Mouse (Mus musculus) stomach, embryonic 16.5 days (tissue): ENCODE data around the gene L1cam. TPM values are rescaled to one million over a fixed set of nuclear protein-coding genes. Genes with fewer than 3 reads are reported as not detected.

Experiments used
- ATAC-seq: fragments of 200-750 bp; cut with Nextera tagmentation; 2 replicates; pipeline ENCODE4 v1.8.0; 2017; ENCODE audit warnings: moderate number of reproducible peaks, moderate TSS enrichment; ENCODE audit not compliant: insufficient read depth, low FRiP score
- H3K27ac ChIP-seq: fragments of 300-500 bp; sonication (generic); 2 replicates; pipeline ENCODE4 v1.5.1; 2014; ENCODE audit warnings: low read length
- H3K27me3 ChIP-seq: fragments of 300-500 bp; sonication (generic); 2 replicates; pipeline ENCODE4 v1.6.1; 2014; ENCODE audit warnings: low read length, control low read depth, mixed read lengths; ENCODE audit not compliant: control insufficient read depth, insufficient read depth
- H3K36me3 ChIP-seq: fragments of 300-500 bp; sonication (generic); 2 replicates; pipeline ENCODE4 v1.6.1; 2014; ENCODE audit warnings: low read length; ENCODE audit not compliant: control insufficient read depth, insufficient read depth
- H3K4me1 ChIP-seq: fragments of 300-500 bp; sonication (generic); 2 replicates; pipeline ENCODE4 v1.6.1; 2014; ENCODE audit warnings: low read length, control low read depth, mixed read lengths; ENCODE audit not compliant: control insufficient read depth, insufficient read depth
- H3K4me2 ChIP-seq: fragments of 300-500 bp; sonication (generic); 2 replicates; pipeline ENCODE4 v1.6.1; 2014; ENCODE audit warnings: low read depth, low read length, mixed read lengths
- H3K4me3 ChIP-seq: fragments of 300-500 bp; sonication (generic); replicated peaks from 2 replicates; pipeline ENCODE4 v1.5.1; 2014; ENCODE audit warnings: mild to moderate bottlenecking, low read length
- H3K9ac ChIP-seq: fragments of 300-500 bp; sonication (generic); 2 replicates; pipeline ENCODE4 v1.6.1; 2014; ENCODE audit warnings: low read length
- H3K9me3 ChIP-seq: fragments of 300-500 bp; sonication (generic); replicated peaks from 2 replicates; pipeline ENCODE4 v1.6.1; 2016; ENCODE audit warnings: low read length, control low read depth; ENCODE audit not compliant: control insufficient read depth
- WGBS: fragments of 180-500 bp; shearing (Covaris S2); extraction: QIAGEN DNeasy Blood & Tissue Kit; methylation state at CpG from one replicate; pipeline ENCODE4 v1.1.7; 2014; 5-methylcytosine and 5-hydroxymethylcytosine counted together
- polyA plus RNA-seq: library from polyadenylated mRNA; unstranded; fragments of >200 nt; fragmentation: Nextera tagmentation; extraction: Ambion mirVana; gene quantifications from 2 replicates; pipeline ENCODE4 v1.2.1, GENCODE M21; 2015

Gene L1cam
- polyA plus RNA-seq, 1 experiment from 2014 or later, result 9.8 TPM

DNA sequence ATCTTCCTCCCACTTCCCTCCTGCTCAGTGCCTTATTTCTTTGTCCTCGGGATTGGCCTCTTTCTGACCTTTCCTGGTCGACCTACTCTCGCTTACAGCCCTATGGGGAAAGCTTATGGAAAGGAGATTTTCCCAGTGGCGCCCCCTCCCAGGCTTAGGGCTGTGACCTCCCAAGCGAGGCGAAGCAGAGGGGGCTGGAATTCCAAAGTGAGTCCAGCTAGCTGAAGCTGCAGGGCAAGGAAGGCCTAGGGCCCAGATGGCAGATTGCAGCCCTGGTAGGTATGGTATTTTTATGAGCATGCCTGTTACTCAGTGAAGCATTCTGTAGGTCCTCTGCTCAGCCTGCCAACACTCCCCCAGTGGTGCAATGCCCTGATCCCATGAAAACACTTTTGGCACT lies 14.4 kb downstream of the L1cam start:
- no peak overlapping the region for H3K4me3 ChIP-seq

DNA sequence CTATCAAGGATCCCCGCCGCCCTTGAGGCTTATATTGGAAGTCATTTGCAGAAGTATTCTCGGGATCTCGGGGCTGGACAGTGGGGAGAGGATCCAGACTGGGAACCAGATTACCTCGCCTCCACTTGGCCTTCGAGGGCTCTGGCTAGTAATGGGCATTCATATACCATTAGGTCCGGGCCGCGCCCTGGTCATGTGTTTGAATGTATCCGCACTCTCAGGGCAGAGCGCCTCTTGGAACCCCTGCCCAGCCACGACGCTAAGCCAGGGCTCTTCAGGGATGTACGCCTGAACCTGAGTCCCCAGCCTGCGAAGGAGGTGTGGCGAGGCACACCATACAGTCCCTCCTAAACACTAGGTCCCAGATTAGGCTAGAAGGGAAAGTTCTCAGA lies 14.9 kb downstream of the L1cam start:
- 26% methylated on average over 16 of the region's 16 CpGs for WGBS
- no peak overlapping the region for H3K27ac ChIP-seq

More for the DNA sequence above, 14.4 kb downstream of the L1cam start:
- H3K9ac ChIP-seq, result no peak overlapping the region
- H3K27me3 ChIP-seq, result peaks cover 10% of the 10 kb centered on the region; the same call in 1 of the 2 replicates
- WGBS, result 34% methylated on average over 6 of the region's 6 CpGs
- no peaks in the 10 kb centered on the region for H3K36me3 ChIP-seq
- no peak overlapping the region for H3K4me2 ChIP-seq
- no peak overlapping the region for H3K27ac ChIP-seq
- no peak for ATAC-seq
- H3K9me3 ChIP-seq, result no peaks in the 10 kb centered on the region
- H3K4me1 ChIP-seq, result no peaks in the 10 kb centered on the region

DNA sequence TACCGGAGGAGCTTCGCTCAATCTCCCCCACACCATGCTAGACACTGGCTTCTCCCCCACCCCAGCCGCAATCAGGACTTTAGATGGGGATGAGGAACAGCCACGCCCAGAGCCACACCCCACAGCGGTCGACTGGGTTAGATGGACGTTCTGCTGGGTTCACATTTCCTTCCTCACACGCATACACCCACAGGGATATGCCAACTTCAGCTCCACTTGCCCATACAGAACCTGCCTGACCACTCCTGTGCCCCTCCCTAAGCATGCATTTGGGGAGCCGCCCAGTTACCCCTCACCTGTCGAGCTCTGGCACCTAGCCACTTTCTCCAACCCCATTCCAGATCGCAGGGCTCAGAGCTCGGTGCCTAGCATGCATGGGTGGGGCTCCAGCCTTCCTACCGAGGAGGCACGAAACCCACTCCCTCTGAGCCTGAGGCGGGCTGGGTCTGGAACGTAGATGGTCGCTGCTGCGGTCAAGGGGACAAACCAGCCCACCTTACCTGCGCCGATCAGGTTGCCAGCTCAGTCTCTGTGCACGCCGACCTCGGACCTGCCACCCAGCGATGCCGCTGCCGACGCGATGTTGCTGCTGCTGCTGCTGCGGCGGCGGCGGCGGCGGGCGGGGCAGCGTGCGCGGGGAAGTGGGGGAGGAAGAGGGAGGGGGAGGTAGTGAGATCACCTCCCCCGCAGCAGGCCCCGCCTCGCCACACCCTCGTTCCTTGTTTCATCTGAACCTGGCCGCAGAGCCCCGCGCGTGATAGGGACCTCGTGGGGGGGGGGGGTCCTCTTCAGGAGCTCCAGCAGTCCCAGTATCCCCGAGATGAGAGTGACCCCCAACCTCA lies 15.5 kb downstream of the L1cam start:
- Histone ChIP-seq H3K4me2 (peak overlapping the region; percentile 72), H3K27me3 (peaks cover 10% of the 10 kb centered on the region; the same call in 1 of the 2 replicates), H3K4me1 (no peaks in the 10 kb centered on the region), H3K9me3 (no peaks in the 10 kb centered on the region), H3K9ac (peak overlapping the region; percentile 57), H3K36me3 (no peaks in the 10 kb centered on the region), H3K4me3 (peak overlapping the region; percentile 46), H3K27ac (no peak overlapping the region; the same call in 1 of the 2 replicates)
- whole genome bisulfite sequencing, result 12% methylated on average over 41 of the region's 48 CpGs
- ATAC-seq, result peak; percentile 87

More for the DNA sequence above, 14.9 kb downstream of the L1cam start:
- Histone ChIP-seq H3K4me1 (no peaks in the 10 kb centered on the region), H3K4me3 (peak overlapping the region; percentile 46), H3K36me3 (no peaks in the 10 kb centered on the region), H3K4me2 (peak overlapping the region; percentile 72), H3K27me3 (peaks cover 10% of the 10 kb centered on the region; the same call in 1 of the 2 replicates), H3K9ac (peak overlapping the region; percentile 57; the same call in 1 of the 2 replicates), H3K9me3 (no peaks in the 10 kb centered on the region)
- ATAC-seq, result peak; percentile 23; the same call in 1 of the 2 replicates

DNA sequence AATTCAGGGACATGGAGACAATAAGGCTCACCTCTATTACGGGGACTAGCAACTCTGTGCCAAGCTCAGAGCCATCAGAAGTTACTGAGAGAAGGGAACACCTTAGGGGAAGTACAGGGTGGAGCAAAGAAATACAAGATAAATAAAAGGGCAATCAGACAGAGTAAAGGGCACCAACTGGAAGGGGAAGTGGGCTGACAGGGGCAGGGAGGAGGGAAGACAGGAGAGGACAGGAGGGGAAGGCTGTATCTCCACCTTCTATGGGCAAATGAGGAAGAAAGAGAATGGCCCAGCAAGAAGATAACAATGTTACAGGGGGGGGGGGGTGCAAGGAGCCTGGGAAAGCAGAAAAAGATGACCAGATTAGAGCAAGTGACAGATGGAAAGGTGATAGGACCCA lies 18.9 kb downstream of the L1cam start:
- 80% methylated on average over 1 of the region's 1 CpGs for WGBS
- Histone ChIP-seq H3K36me3 (no peaks in the 10 kb centered on the region), H3K4me2 (no peak overlapping the region), H3K9ac (no peak overlapping the region), H3K4me1 (no peaks in the 10 kb centered on the region), H3K9me3 (no peaks in the 10 kb centered on the region), H3K27me3 (peaks cover 10% of the 10 kb centered on the region; the same call in 1 of the 2 replicates), H3K4me3 (no peak overlapping the region), H3K27ac (no peak overlapping the region)
- no peak for ATAC-seq

DNA sequence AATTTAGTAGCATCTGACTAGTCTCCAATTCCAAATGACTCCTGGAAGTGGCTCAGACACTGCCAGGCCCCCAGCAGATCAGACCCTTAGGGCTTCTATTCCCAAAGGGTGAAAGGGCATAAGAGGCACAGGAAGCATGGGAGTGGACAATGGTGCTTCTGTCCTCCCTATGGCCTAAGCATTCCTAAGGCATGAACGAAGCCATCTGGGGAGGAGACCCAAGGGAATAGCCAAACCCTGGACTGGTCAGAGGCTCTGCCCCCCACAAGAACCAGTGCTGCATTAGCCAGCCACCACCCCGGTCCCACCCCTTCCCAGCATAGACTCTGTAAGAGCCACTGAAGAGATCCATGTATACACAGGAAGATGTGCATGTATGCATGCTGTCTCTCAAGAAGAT lies 20.0 kb downstream of the L1cam start:
- WGBS, result 71% methylated on average over 2 of the region's 2 CpGs
- Histone ChIP-seq H3K4me2 (no peak overlapping the region), H3K36me3 (no peaks in the 10 kb centered on the region), H3K27me3 (peaks cover 10% of the 10 kb centered on the region; the same call in 1 of the 2 replicates), H3K4me3 (no peak overlapping the region), H3K4me1 (no peaks in the 10 kb centered on the region), H3K9me3 (no peaks in the 10 kb centered on the region), H3K27ac (no peak overlapping the region), H3K9ac (no peak overlapping the region)
- ATAC-seq, result no peak

DNA sequence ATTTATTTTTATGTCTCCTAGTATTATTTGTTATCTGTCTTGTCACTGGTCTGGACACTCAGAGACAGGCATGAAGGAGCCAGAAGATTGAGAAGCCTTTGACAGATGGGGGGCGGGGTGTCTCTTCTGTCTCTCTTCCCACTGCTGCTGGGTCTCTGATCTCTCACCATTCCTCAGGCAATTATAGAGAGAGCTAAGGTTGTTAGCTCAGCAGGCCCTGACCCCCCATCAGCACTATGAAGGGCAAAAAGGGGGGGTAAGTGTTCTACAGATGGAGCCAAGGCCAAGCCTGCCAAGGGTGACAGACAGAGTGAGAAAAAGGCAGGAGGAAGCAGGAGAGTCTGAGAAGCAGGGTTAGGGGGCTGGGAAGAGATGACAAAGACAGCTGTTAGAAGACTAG lies 23.9 kb downstream of the L1cam start:
- H3K36me3 ChIP-seq, result no peaks in the 10 kb centered on the region
- H3K4me1 ChIP-seq, result no peaks in the 10 kb centered on the region
- no peak overlapping the region for H3K27ac ChIP-seq
- no peak overlapping the region for H3K4me2 ChIP-seq
- ATAC-seq, result no peak
- no peak overlapping the region for H3K9ac ChIP-seq
- WGBS, result 57% methylated on average over 1 of the region's 1 CpGs
- no peak overlapping the region for H3K4me3 ChIP-seq
- H3K27me3 ChIP-seq, result no peaks in the 10 kb centered on the region
- no peaks in the 10 kb centered on the region for H3K9me3 ChIP-seq

DNA sequence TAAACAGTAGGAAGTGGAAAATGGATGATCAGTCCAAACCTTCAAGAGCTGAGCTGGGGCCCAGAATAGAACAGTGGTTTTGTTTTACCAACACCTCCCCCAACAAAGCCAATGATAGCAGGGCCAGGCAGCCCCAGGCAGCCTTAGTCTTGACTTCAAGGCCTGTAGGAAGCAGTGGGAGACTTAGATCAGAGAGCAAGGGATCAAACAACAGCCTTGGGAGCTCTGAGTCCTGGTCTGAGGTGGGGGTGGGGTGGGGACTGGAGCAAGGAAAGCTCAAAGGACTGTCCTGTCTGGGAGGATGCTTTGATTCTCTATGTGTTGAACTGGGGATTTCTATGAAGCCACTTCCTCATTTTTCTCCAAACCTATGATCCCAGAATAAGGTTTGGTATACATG lies 24.4 kb downstream of the L1cam start:
- H3K4me1 ChIP-seq, result no peaks in the 10 kb centered on the region
- H3K27ac ChIP-seq, result no peak overlapping the region
- H3K4me3 ChIP-seq, result no peak overlapping the region
- H3K27me3 ChIP-seq, result no peaks in the 10 kb centered on the region
- no peaks in the 10 kb centered on the region for H3K9me3 ChIP-seq
- H3K4me2 ChIP-seq, result no peak overlapping the region
- H3K9ac ChIP-seq, result no peak overlapping the region
- ATAC-seq, result no peak
- H3K36me3 ChIP-seq, result no peaks in the 10 kb centered on the region

DNA sequence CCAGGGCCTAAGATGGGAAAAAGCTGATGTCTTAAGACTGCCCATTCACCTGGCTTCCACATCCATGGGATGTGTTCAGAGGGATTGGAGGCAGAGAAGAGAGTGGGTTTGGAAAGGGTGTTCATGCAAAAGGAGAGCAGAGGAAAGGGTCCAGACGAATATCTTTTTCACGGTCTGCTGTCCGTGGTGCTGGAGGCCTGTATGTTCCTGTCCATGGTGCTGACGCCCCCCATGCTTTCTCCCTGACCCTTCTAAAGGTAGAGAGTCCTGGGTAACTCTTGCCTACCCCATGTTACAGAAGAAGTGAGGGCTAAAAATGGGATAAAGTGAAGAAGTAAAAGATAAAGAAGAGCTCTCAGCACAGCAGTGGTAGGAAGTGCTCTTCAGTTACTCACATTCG lies 26.6 kb downstream of the L1cam start:
- Histone ChIP-seq H3K27me3 (no peaks in the 10 kb centered on the region), H3K36me3 (no peaks in the 10 kb centered on the region), H3K4me2 (no peak overlapping the region), H3K4me1 (no peaks in the 10 kb centered on the region), H3K4me3 (no peak overlapping the region), H3K9ac (no peak overlapping the region), H3K27ac (no peak overlapping the region), H3K9me3 (no peaks in the 10 kb centered on the region)
- WGBS, result 7% methylated on average over 5 of the region's 5 CpGs
- no peak for ATAC-seq

DNA sequence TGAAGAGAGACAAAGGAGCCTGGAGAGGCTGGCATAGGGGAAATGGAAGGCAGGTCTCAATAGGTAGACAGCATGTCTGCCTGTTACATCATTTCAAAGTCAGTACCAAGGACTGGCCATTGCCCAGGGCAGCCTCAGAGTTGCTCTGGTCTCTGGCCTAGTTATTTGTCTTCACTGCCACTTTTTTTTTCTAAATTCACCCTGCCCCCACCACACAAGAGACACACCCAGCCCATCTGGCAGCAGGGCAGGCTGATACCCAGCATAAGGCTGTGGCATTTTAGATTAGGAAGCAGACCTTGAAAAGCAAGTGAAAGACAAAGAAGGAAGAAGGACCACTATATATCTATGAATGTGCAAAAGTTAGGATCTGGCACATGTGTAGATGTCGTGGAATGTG lies 28.1 kb downstream of the L1cam start:
- 63% methylated on average over 1 of the region's 1 CpGs for WGBS
- Histone ChIP-seq H3K9ac (no peak overlapping the region), H3K4me3 (no peak overlapping the region), H3K4me1 (no peaks in the 10 kb centered on the region), H3K27ac (no peak overlapping the region), H3K27me3 (no peaks in the 10 kb centered on the region), H3K9me3 (no peaks in the 10 kb centered on the region), H3K4me2 (no peak overlapping the region), H3K36me3 (no peaks in the 10 kb centered on the region)
- ATAC-seq, result no peak
